Mouse (Mus musculus) kidney, adult 18-20 months (tissue): ENCODE data around the gene Rnf180.

ENCODE experiments used
- DNase-seq: peaks from one replicate; pipeline ENCODE4 v3.0.0; 2021

The Rnf180 gene

DNA sequence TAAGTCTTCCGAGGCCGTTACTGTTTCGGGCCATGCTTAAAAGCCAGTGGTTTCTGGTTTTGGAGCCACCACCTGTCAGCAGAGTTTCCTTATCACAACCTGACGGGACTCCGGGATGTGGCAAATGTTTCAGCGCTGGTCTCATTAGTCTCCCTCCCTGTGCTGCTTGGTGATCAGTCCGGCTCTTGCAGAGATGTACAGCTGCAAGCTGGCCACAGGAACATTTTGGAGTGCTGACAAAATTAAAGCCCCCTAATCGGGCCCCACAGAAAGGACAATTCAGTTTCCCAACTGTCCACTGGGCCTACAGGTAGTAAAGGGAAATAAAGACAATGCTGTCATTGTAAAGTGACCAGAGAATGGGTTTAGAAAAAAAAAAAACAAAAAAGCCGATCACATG is 44.4 kb downstream of the Rnf180 start:
- DNase-seq, result no peak

- DNase-seq, result no peak
Observed at GRCm38 (mm10) chr13:105249599-105249998, 45.0 kb downstream of the Rnf180 start.

DNA sequence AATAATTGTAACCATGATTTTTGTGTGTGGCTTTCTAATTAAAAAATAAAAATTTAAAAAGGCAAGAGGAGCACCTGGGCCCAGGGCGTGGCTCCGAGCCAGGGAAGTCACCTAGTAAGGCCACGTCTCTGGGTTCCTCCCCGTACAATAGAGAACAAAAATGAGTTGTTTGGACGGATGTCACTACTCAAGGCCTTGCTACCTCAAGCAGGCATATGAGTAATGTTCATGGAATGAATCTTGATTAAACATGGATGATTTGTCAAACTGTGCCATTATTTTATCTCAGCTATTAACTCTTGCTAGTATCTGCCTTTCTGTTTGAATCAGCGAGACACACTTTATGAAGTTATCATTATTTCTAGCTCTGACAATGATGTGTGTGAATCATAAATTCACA is 46.9 kb downstream of the Rnf180 start:
- no peak for DNase-seq

DNA sequence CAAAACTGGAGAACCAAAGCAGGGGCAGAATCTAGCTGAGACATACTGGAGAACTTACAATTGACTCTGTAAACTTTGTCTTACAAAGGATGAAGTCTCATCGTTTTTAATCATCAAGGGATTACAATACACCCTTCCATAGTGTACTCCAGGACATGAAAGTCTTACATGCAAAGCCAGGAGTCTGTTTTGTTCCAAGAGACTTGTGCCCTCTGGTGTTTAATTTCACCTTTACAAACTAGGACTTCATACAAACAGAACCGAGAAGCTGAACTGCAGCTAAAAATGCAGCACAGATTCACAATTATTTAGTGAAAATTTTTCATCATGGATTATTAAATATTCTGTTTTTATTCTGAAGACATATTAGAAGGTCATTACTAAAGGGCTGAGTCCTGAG is 53.8 kb downstream of the Rnf180 start:
- no peak for DNase-seq

DNA sequence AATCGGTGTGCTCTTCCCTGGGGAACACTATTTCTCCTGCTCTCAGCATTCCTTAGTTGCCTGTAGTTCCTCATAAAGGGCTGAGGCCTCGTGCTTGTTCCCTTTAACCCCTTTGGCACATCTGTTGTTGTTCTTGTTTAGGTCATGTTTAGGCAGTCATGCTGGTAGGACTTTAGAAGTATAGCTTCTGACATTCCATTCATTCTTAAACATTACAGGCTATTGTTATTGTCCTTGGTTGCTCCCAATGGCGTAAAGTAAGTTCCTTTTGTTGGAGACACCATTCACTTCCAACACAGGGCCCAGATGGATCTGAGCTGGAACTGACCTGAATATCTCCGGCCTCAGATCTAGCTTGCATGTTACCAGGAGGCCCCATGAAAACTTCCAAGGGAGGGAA is 67.5 kb downstream of the Rnf180 start:
- no peak for DNase-seq

- DNase-seq, result no peak
Observed at GRCm38 (mm10) chr13:105224048-105224447, 70.6 kb downstream of the Rnf180 start.

GRCm38 (mm10) chr13:105223147-105223546 is 71.5 kb downstream of the Rnf180 start:
- DNase-seq, result no peak

DNA sequence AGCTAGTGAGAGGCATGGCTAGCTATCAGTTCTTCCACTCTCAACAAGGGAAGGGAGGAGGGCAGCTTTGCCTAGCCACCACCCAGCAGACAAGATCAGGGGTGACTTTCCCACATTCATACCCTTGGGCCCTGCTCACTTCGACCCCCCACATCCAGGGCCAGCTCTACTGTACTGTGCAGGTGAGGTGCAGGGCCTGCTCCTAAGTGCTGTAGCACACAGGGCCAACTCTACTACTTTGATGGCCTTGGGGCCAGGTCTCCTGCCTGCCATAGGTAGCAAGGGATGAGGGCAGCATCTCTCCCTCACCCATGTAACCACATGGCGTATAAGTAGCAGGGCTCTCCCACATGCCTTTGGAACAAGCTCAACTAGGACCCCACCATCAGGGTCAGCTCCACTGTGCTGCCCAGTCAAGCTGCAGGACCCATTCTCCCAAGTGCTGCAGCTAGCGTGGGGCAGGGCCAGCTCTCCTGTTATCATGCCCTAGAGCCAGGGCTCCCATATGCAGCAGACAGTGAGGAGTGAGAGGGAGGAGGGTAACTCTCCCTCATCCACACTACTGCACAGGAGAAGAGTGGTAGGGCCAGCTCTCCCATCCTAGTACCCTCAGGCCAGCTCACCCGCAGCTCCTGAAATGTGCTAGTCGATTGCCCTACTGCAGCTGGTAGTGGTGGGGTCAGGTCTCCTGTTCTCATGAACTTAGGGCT is 72.4 kb downstream of the Rnf180 start:
- no peak for DNase-seq

DNA sequence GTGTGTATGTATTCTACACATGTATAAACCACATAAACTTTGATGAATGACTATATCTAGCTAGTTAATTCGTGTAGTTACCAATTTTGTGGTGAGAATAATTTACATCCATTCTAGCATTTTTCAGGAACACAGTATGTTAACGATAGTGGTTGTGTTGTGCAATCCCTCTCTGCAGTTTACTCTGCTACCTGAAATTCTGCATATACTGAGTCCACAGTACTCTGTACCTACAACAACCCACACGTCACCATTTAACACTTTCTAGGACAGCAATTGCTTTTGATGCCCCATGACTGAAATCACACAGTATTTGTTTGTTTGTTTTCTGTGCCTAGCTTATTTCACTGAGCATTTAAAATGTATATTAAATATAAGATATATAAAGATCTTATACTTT is 83.9 kb downstream of the Rnf180 start:
- DNase-seq, result no peak

DNA sequence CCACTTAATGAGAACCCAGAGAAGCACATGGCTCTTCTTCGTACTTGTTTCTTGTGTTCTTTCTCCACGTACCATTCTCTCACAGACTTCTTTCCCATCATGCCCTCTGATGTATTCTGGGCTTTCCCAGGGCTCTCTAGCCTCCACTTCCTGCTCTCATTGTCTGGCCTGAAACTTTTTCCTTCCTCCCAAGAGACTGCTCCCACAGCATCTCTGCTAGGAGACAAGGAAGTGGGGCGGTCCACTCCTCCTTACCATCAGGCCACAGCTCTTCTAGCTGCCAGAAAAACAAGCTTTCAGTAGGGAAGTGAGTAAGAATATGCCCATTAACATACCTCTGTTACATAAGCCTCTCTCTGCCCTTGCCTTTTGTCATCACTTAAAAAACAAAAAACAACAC is 90.8 kb downstream of the Rnf180 start:
- no peak for DNase-seq

- no peak for DNase-seq
Observed at GRCm38 (mm10) chr13:105198658-105199057, 96.0 kb downstream of the Rnf180 start.

- no peak for DNase-seq
Observed at GRCm38 (mm10) chr13:105198028-105198427, 96.6 kb downstream of the Rnf180 start.

- DNase-seq, result no peak
Observed at GRCm38 (mm10) chr13:105193583-105193982, 101.0 kb downstream of the Rnf180 start.

GRCm38 (mm10) chr13:105188730-105189129 is 105.9 kb downstream of the Rnf180 start:
- no peak for DNase-seq

DNA sequence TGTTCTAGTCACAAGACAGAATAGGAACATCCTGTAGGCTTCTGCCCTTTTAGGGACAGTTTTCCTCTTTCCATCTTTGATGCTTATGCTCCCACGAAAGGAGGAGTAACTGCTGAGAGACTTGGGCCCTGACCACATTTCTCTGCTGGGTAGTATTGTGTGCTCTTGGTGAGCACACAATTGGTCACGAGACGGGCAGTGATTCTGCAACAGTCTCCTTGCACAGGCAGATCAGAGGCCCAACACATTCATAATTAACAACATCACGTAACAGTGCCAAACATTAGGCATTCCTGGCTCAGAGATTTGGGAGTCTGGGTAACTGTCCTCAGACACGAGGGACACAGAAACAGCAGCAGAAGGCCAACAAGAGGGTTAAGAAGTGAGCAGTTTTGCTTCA is 113.8 kb downstream of the Rnf180 start:
- DNase-seq, result no peak

- no peak for DNase-seq
Observed at GRCm38 (mm10) chr13:105165441-105165840, 129.2 kb downstream of the Rnf180 start.

DNA sequence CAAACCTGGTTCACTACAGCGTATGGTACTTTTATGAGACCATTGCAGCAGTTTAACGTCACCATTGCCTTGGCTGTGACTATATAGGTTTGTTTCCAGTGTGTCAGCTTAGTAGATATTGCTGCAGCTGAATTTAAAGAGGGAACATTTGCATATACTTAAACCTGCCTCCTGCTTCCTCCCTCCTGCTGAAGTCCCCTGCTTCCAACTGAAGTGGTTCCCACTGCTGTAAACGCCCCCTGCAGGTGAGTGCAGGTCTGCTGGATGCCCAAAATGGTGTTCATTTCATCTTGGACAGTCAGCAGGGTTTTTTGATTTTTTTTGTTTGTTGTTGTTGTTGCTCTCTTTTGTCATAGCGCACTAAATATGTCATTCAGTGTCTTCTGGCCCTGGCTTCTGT is 140.7 kb downstream of the Rnf180 start:
- DNase-seq, result no peak

- no peak for DNase-seq
Observed at GRCm38 (mm10) chr13:105150006-105150405, 144.6 kb downstream of the Rnf180 start.

DNA sequence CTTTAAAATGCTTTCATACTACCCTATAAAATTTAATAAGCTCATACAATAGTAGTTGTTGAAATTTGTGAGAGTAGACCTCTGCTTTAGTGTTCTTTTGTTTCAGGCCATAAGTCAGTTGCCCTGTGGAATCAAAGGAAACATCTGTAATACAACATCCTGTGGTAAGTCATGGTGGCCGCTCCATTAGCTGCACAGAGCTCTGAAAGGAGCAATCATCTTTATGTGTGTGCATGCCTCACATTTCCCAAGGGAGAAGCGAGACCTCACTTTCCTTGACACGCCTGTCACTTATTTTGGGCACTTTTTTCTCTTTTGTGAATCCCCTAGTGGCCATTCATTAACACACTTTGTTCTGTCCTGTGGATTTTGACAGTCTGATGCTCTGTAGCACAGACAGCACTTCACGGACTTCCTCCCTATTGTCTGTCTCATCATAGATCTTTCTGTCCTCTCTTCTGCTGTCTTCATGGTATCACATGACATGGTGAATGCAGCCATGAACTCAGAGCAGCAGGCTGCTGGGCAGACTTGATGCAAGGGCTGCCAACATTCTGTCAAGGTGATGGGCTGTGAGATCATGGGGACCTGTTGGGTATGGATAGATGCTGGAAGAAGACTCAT is 146.7 kb downstream of the Rnf180 start:
- no peak for DNase-seq

DNA sequence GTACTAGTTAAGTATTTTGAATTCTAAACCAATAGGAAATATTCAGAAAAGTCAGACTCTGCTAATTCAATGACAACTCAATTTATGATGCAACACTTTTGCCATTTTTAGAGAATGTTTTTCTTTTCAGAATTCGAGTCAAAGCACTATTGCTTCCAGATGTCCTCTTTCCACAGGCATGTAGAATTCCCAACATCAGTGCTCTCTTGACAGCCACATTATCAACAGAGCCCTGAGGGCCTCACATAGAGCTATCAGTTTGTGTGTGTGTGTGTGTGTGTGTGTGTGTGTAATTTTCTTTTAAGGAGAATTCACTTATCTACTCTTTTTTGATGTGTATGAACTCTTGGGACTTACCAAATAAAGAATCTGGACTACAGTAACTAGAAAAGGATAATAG is 147.8 kb downstream of the Rnf180 start:
- no peak for DNase-seq

GRCm38 (mm10) chr13:105139881-105140280 is 154.7 kb downstream of the Rnf180 start:
- DNase-seq, result no peak

DNA sequence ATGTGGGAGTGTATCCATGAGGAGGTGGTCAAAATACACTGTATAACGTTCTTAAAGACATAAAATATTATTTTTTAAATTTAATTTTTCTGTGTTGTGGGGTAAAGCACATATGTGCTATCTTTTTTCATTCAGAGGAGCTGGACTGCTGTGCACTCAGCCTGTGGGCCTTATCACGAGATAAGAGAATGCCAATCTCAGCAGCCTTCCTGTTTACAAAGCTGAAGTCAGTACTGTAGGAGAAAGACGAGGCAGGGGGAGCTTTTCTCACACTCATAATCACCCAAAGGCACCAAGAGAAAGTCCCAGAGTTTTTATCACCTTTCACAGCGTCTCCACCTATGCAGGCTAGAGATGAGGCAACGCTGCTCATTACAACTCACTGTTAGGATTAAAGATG is 160.2 kb downstream of the Rnf180 start:
- no peak for DNase-seq

- no peak for DNase-seq
Observed at GRCm38 (mm10) chr13:105132776-105133175, 161.8 kb downstream of the Rnf180 start.

GRCm38 (mm10) chr13:105132370-105132769 is 162.2 kb downstream of the Rnf180 start:
- no peak for DNase-seq

DNA sequence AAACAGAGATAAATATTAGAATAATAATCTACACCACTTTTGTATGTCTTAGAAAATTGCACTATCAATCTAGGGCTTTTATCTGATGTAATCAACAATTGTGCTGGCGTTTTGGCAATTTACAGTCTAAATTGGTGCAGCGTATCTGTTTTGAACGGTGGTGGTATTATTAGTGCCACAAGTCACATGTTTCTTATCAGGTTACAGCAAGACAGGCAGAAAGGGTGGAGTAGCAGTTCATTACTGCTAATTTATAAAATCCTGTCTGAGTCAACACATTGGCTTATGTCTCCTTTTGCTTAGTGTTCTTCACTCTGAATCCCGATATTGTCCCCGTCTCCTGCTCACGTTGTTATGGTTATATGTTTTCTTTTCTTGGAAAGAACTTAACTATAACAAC is 164.5 kb downstream of the Rnf180 start:
- DNase-seq, result no peak
